ENCODE assay signal across 10 mouse cellular contexts in the genomic region with DNA sequence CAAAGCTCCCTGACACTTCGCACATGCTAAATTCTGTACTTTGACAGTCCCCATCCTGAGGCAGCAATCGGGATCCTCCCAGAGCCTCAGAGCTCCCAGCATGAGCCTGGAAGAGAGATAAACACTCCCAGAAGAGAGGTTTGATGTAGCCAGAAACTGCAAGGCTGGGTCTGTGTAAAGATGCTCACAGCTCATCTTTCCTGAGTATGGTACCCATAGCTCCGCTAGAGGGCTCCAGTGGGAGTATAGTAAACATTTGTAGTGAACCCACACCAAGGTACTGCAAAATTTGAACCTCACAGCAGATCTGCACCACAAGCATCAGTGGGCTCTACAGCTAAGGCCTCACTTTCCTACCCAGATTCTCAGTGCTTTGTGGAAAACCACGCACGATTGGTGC. TPM values are rescaled to one million over a fixed set of nuclear protein-coding genes. Genes with fewer than 3 reads are reported as not detected.
DNase-seq lines count a peak whose midpoint lies in the region; ATAC-seq and TF ChIP-seq lines count a peak whose summit lies in the region.
"Had no signal": no experiment of that assay in that cellular context is flagged by ENCODE, and none has a peak within 500 bp of the region (broad histone marks: within the 10 kb centered on the region; RNA-seq: fewer than 3 reads in every experiment).

No protein-coding gene starts in this region.

- no peak overlapping the region for H3K27ac ChIP-seq in limb, embryonic 14.5 days (replicated peaks; ENCODE audit: low read depth, low read length)
- H3K27ac ChIP-seq in limb, embryonic 10.5 days = no peak overlapping the region
- H3K27ac ChIP-seq: stomach, embryonic 15.5 days had no signal

- H3K9me3 ChIP-seq in limb, embryonic 14.5 days (ENCODE audit: control insufficient read depth, low read length) = no peaks in the 10 kb centered on the region
- no peaks in the 10 kb centered on the region for H3K9me3 ChIP-seq in limb, embryonic 10.5 days (replicated peaks)
- H3K9me3 ChIP-seq: stomach, embryonic 15.5 days had no signal

- H3K9ac ChIP-seq in limb, embryonic 14.5 days (ENCODE audit: low read depth, low read length, severe bottlenecking) = no peak overlapping the region
- H3K9ac ChIP-seq: stomach, embryonic 15.5 days had no signal

- H3K27me3 ChIP-seq in limb, embryonic 14.5 days (ENCODE audit: control insufficient read depth, insufficient read depth, low read length) = no peaks in the 10 kb centered on the region
- no peaks in the 10 kb centered on the region for H3K27me3 ChIP-seq in limb, embryonic 10.5 days (ENCODE audit: low read depth, poor library complexity, severe bottlenecking)
- no peaks in the 10 kb centered on the region for H3K27me3 ChIP-seq in Patski
- H3K27me3 ChIP-seq: stomach, embryonic 15.5 days had no signal

- peak; percentile 33 for DNase-seq in embryo, embryonic 10 days (ENCODE audit: low spot score)
- DNase-seq in embryo, embryonic 9.5 days (ENCODE audit: extremely low spot score) = no peak
- peak; percentile 16 for DNase-seq in limb, embryonic 14.5 days (ENCODE audit: low spot score)
- DNase-seq in limb, embryonic 10.5 days (ENCODE audit: low spot score) = no peak
- no peak for DNase-seq in Patski (ENCODE audit: low read depth, low spot score)
- DNase-seq in lung, postnatal 14 days = peak; percentile 17
- DNase-seq in yolk sac, embryonic 10.5 days (ENCODE audit: low spot score) = no peak
- no peak for DNase-seq in testis, postnatal 14 days (ENCODE audit: low spot score)

- no peaks in the 10 kb centered on the region for H3K36me3 ChIP-seq in limb, embryonic 14.5 days (ENCODE audit: control insufficient read depth, insufficient read depth, low read length)
- no peaks in the 10 kb centered on the region for H3K36me3 ChIP-seq in limb, embryonic 10.5 days
- H3K36me3 ChIP-seq: stomach, embryonic 15.5 days had no signal

- CTCF ChIA-PET in Patski (lab: Charles Lee) = interaction anchor here (0.6 to 11.9 kb wide), 10 partner anchors 8 to 114 kb away, joined by 3 to 70 read pairs (median 4); a partner anchor contains a TSS

- no peaks in the 10 kb centered on the region; the same call in 1 of the 2 replicates for H3K4me1 ChIP-seq in limb, embryonic 14.5 days (ENCODE audit: control insufficient read depth, insufficient read depth, low read length)
- peaks cover 5% of the 10 kb centered on the region; the same call in 1 of the 2 replicates for H3K4me1 ChIP-seq in limb, embryonic 10.5 days
- H3K4me1 ChIP-seq: stomach, embryonic 15.5 days had no signal

- TF ChIP-seq CTCF in Patski (IDR thresholded peaks at IDR 0.05) = peak; percentile 81

- H3K4me3 ChIP-seq in limb, embryonic 14.5 days (replicated peaks; ENCODE audit: low read length) = no peak overlapping the region
- no peak overlapping the region for H3K4me3 ChIP-seq in limb, embryonic 10.5 days
- H3K4me3 ChIP-seq: erythroblast, embryonic 14.5 days; stomach, embryonic 15.5 days had no signal

- H3K4me2 ChIP-seq in limb, embryonic 14.5 days (replicated peaks; ENCODE audit: low read depth, low read length, severe bottlenecking) = no peak overlapping the region
- H3K4me2 ChIP-seq: stomach, embryonic 15.5 days had no signal

- 50% methylated on average over 5 of the region's 5 CpGs for WGBS in limb, embryonic 14.5 days
- WGBS in limb, embryonic 10.5 days = 53% methylated on average over 5 of the region's 5 CpGs

- in situ Hi-C loops in Patski (cut with MboI; ENCODE audit: low pct_unique_long_range_greater_than_20kb) = no loop called here

- POLR2A ChIA-PET in Patski (lab: Charles Lee) = interaction anchor here (2.9 kb wide), 1 partner anchor 100 kb away, joined by 10 read pairs; a partner anchor contains a TSS

- ATAC-seq in limb, embryonic 14.5 days (ENCODE audit: low FRiP score, low read depth) = no peak
- no peak for ATAC-seq in Patski

- no peak for TF ChIP-seq POLR2A in limb, embryonic 14.5 days (IDR thresholded peaks at IDR 0.05; ENCODE audit: borderline replicate concordance, extremely low read depth, insufficient read depth, insufficient read length)

RNA-seq across cellular contexts. Expression of a gene that starts 4.2 kb away (rescaled TPM):
- 266 and 270 TPM in 2 replicates for polyA plus RNA-seq in limb, embryonic 14.5 days (2012; rRNA removed)
- 341 and 376 TPM in 2 replicates for polyA plus RNA-seq in limb, embryonic 14.5 days (2014; fragmentation: Nextera tagmentation; extraction: Ambion mirVana)
- 440 and 473 TPM in 2 replicates for polyA plus RNA-seq in limb, embryonic 10.5 days (2016; fragmentation: Nextera tagmentation; extraction: Ambion mirVana)
- 212 TPM for polyA plus RNA-seq in Patski (2021)

RNA-seq across cellular contexts. Expression of a gene that starts 56.4 kb away (rescaled TPM):
- 168 and 170 TPM in 2 replicates for polyA plus RNA-seq in limb, embryonic 14.5 days (2012; rRNA removed)
- 116 and 120 TPM in 2 replicates for polyA plus RNA-seq in limb, embryonic 14.5 days (2014; fragmentation: Nextera tagmentation; extraction: Ambion mirVana)
- 161 and 162 TPM in 2 replicates for polyA plus RNA-seq in limb, embryonic 10.5 days (2016; fragmentation: Nextera tagmentation; extraction: Ambion mirVana)
- polyA plus RNA-seq in Patski (2021) = 339 TPM

Comparison
In these comparisons a context has a peak if more than half of its experiments do, and no peak if none do; other contexts are left out.
1. DNase-seq: peak in embryo, embryonic 10 days (single experiment), limb, embryonic 14.5 days (single experiment) and lung, postnatal 14 days (single experiment); none in embryo, embryonic 9.5 days (single experiment), limb, embryonic 10.5 days (single experiment), Patski (single experiment), yolk sac, embryonic 10.5 days (single experiment) and testis, postnatal 14 days (single experiment).